Mouse (Mus musculus): ENCODE results near the gene Bcl2l1. TPM values are rescaled to one million over a fixed set of nuclear protein-coding genes. Genes with fewer than 3 reads are reported as not detected.
A peak's percentile ranks its signal among the peaks of the same experiment; 100 is the strongest.

Gene Bcl2l1
- total RNA-seq, 1 experiment from 2014 or later, result 21.7 TPM

DNA sequence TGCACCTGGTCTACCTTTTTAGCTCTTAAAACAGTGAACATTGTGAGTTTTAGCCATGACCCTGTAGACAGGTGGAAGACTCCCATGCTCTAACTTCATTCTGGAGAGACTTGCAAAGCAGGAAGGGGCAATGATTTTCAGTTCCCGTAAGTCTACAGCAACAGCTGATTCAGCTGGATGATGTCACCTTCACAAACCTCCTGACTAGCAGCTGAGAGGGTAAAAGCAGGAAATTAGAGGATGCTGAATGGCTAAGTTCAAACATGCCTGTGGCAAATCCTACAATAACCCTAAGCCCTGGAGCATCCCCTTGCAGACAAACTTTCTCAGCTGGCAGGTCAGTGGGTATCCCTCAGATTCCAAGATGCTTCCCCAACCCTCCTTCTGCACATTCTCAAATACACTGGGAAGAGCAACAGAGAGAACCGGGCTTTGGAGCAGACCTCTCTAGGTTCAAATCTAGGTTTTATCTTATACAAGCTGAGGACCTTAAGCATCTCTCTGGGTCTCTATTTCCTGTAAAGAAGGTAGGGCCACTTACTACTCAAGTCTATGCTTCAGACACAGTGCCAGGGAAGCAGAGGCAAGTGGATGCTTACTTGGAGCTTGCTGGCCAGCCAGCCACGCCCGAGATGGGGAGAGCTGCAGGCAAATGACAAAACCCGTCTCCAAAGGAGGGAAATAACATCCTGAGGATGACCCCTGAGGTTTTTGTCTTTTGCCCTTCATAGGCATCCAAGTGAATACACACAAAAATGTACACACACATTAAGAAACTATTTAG lies 21.2 kb downstream of the Bcl2l1 start:
- ATAC-seq (replicated peaks; ENCODE audit: insufficient number of reproducible peaks, low FRiP score, low TSS enrichment, poor library complexity, severe bottlenecking), result 0 out of 2 replicates have a peak, but pooled peaks have one; percentile 43

DNA sequence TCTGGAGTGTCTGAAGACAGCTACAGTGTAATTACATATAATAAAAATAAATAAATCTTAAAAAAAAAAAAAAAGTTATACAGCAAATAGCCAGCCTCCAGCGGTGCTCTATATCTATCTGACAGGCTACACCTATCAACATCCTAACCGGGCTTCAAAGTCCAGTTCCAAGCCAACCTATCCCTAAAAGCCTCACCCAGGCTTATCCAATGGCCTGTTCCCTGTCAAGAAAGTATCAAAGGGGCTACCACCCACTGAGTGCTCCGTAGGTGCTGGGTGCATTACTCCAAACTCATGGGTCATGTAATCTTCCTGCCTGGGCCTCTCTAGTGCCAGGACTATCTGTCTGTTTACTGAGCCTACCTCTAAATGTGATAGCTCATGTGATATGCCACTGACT lies 23.4 kb downstream of the Bcl2l1 start:
- no peak for ATAC-seq (replicated peaks; ENCODE audit: insufficient number of reproducible peaks, low FRiP score, low TSS enrichment, poor library complexity, severe bottlenecking)

- ATAC-seq (replicated peaks; ENCODE audit: insufficient number of reproducible peaks, low FRiP score, low TSS enrichment, poor library complexity, severe bottlenecking), result no peak
These were observed 25.5 kb downstream of the Bcl2l1 start for GRCm38 (mm10) chr2:152806037-152806436.

- no peak for ATAC-seq (replicated peaks; ENCODE audit: insufficient number of reproducible peaks, low FRiP score, low TSS enrichment, poor library complexity, severe bottlenecking)
These were observed 26.4 kb downstream of the Bcl2l1 start for GRCm38 (mm10) chr2:152805111-152805490.

- ATAC-seq (replicated peaks; ENCODE audit: insufficient number of reproducible peaks, low FRiP score, low TSS enrichment, poor library complexity, severe bottlenecking), result no peak
These were observed 27.0 kb downstream of the Bcl2l1 start for GRCm38 (mm10) chr2:152804408-152805110.

- ATAC-seq (replicated peaks; ENCODE audit: insufficient number of reproducible peaks, low FRiP score, low TSS enrichment, poor library complexity, severe bottlenecking), result no peak
These were observed 28.4 kb downstream of the Bcl2l1 start for GRCm38 (mm10) chr2:152803081-152803480.

DNA sequence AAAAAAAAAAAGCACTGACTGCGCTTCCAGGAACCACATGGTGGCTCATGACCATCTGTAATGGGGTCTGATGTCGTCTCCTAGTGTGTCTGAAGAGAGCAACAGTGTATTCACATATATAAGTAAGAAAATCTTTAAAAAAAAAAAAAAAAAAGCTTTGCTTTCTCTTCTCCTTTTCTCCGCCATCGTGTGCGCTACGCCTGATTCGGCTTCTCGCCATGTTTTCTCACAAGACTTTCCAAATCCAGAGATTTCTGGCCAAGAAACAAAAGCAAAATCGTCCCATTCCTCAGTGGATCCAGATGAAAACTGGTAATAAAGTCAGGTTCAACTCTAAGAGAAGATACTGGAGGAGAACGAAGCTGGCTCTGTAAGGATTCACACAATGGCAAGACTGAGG lies 29.2 kb downstream of the Bcl2l1 start:
- no peak for ATAC-seq (replicated peaks; ENCODE audit: insufficient number of reproducible peaks, low FRiP score, low TSS enrichment, poor library complexity, severe bottlenecking)

- ATAC-seq (replicated peaks; ENCODE audit: insufficient number of reproducible peaks, low FRiP score, low TSS enrichment, poor library complexity, severe bottlenecking), result no peak
These were observed 30.8 kb downstream of the Bcl2l1 start for GRCm38 (mm10) chr2:152800762-152801113.

DNA sequence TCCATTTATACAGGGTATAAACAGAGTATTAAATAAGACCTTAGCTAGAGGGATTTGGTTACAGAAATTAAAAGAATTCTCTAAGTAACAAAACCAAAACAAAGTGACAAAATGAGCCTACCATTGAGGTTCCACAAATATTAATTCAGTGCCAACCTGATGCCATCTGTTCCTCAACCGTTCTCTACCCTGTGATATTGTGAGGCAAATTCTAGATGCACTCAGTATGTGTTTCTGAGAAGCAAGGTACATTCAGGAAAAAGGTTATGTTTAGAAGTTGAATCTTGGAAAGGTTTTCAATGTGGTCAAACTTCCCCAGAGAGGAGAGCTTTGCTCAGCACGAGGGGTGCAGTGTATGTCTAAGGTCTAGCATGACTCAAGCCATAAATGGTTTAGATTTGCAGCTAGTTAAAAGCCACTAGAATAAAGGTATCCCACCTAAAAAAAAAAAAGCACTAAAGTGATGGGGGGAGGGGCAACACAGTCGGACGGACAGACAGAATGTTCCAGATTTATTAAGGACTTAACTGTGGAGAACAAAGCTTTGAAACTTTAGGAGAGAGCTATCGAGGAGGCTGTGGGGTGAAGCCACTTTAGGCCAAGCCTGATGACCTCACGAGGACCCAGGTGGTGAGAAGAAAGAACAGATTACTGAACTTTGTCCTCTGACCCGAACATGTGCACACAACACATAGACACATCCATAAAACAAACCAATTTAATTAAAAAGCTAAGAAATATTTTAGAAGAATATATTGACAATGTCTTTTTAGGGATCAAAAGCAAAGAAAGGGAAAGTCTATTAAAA lies 31.4 kb downstream of the Bcl2l1 start:
- no peak for ATAC-seq (replicated peaks; ENCODE audit: insufficient number of reproducible peaks, low FRiP score, low TSS enrichment, poor library complexity, severe bottlenecking)

- no peak for ATAC-seq (replicated peaks; ENCODE audit: insufficient number of reproducible peaks, low FRiP score, low TSS enrichment, poor library complexity, severe bottlenecking)
These were observed 33.9 kb downstream of the Bcl2l1 start for GRCm38 (mm10) chr2:152797589-152797988.

GRCm38 (mm10) chr2:152794281-152794827 lies 37.2 kb downstream of the Bcl2l1 start:
- no peak for ATAC-seq (replicated peaks; ENCODE audit: insufficient number of reproducible peaks, low FRiP score, low TSS enrichment, poor library complexity, severe bottlenecking)

DNA sequence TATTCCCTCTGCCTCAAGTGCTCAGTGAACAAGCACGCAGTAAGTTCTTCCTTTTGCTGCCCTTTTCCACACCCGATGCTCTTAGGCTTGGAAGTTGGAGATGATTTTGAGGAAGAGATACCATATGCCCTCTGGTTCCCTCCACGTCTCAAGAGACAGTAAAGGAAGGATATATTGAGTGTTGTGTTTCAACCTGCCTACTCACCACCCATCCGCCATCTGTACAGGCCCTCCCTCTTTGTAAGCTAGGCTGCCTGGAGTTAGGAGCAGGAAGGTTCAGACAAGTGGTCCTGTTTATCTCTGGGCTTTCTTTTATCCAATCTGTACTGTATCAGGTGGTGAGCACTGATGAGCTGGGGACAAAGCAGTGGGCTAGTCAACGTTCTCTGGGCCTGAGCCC lies 38.1 kb downstream of the Bcl2l1 start:
- ATAC-seq (replicated peaks; ENCODE audit: insufficient number of reproducible peaks, low FRiP score, low TSS enrichment, poor library complexity, severe bottlenecking), result no peak

GRCm38 (mm10) chr2:152792461-152792860 lies 39.1 kb downstream of the Bcl2l1 start:
- ATAC-seq (replicated peaks; ENCODE audit: insufficient number of reproducible peaks, low FRiP score, low TSS enrichment, poor library complexity, severe bottlenecking), result no peak

DNA sequence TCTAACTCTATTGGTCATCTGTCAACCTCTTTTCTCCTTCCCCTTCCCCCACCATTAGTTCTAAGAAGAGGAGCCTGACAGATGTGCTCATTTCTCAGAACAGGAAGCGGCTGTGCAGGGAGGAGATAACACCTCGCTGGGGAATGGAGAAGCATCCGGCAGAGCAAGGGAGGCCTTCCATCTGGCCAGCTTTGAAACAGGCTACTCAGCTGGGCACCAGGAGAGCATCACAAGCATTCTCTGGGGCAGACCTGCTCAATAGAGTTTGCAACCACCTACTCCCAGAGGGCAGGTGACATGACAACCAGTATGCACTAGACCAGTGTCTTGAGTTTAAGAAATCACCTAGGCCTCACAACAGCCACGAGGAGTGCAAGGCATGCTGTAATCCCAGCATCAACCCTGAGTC lies 41.9 kb downstream of the Bcl2l1 start:
- peak; percentile 75 for ATAC-seq (replicated peaks; ENCODE audit: insufficient number of reproducible peaks, low FRiP score, low TSS enrichment, poor library complexity, severe bottlenecking)

DNA sequence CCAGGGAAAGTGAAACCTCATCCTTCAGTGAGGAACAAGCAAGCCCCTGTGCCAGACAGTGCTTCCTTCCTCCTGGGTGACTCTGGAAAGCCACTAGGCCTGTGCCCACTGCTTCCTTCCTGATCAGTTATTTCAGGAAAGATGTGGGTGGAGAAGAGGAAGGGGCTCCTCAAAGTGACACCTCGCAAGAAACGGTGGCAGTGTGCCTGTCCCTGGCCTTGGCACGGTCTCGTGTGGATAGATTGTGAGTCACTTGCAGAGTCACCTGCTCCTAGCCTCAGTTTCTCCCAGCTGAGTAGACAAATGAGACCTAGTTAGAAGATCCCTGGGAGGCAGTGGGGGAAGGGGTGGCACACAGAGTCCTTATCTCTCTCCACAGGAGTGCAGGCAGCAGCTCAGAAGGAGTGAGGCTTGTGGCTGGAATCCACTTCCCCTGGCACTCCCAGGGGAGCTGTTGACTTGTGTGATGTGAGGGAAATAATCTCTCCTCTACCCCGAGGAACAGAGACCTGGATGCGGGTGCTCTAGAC lies 42.6 kb downstream of the Bcl2l1 start:
- no peak for ATAC-seq (replicated peaks; ENCODE audit: insufficient number of reproducible peaks, low FRiP score, low TSS enrichment, poor library complexity, severe bottlenecking)

DNA sequence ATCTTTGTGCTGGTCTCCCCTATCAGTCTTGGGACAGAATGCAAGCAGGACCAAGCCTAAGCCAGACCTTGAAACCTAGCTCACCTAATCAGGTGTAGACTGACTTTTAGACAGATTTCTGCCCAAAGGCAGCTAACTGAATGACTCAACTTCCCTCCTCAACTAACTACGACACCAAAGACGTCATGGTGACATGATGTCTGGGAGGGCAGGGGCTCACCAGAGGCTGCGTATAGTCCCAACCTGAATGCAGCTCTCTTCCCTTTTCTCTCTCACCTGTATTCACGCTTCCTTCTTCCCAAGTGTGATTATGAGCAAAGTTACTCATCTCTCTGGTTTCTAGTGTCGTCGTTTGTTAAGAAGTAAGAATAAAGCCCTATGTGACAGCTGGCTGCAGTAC lies 44.0 kb downstream of the Bcl2l1 start:
- no peak for ATAC-seq (replicated peaks; ENCODE audit: insufficient number of reproducible peaks, low FRiP score, low TSS enrichment, poor library complexity, severe bottlenecking)

DNA sequence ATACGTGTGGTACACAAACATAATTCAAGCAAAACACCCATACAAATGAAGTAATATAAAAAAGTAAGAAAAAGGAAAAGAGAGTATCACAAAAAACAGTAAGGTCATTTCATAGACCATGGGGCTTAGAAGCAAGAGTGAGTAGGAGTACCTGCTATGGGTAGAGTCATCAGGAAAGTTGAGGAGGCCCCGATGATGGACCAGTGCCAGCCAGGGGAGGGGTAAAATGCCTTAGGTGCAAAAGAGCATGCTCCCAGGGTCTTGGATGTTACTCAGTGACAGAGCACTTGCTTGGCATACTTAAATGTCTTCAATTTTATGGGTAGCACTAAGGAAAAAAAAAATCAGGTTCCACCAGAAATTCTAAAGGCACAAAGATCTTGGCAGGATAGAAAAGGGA lies 44.4 kb downstream of the Bcl2l1 start:
- no peak for ATAC-seq (replicated peaks; ENCODE audit: insufficient number of reproducible peaks, low FRiP score, low TSS enrichment, poor library complexity, severe bottlenecking)

- ATAC-seq (replicated peaks; ENCODE audit: insufficient number of reproducible peaks, low FRiP score, low TSS enrichment, poor library complexity, severe bottlenecking), result no peak
These were observed 45.8 kb downstream of the Bcl2l1 start for GRCm38 (mm10) chr2:152785446-152786350.
